Mouse (Mus musculus) limb, embryonic 11.5 days (tissue): ENCODE data around the gene Asgr1. TPM values are rescaled to one million over a fixed set of nuclear protein-coding genes. Genes with fewer than 3 reads are reported as not detected.

Source experiments
- ATAC-seq: fragments of 200-750 bp; cut with Nextera tagmentation; 2 replicates; pipeline ENCODE4 v1.8.0; 2017; ENCODE audit warnings: low read depth; ENCODE audit not compliant: insufficient number of reproducible peaks, low FRiP score, low TSS enrichment
- DNase-seq: peaks from one replicate; pipeline ENCODE4 v3.0.0-alpha.2; 2015; ENCODE audit warnings: low spot score
- H3K27ac ChIP-seq: fragments of 300-500 bp; sonication (generic); replicated peaks from 2 replicates; pipeline ENCODE4 v1.5.1; 2014; ENCODE audit warnings: low read depth, mild to moderate bottlenecking, low read length
- H3K27me3 ChIP-seq: fragments of 300-500 bp; sonication (generic); 2 replicates; pipeline ENCODE4 v1.6.1; 2014; ENCODE audit warnings: mild to moderate bottlenecking, low read length, mixed read lengths; ENCODE audit not compliant: control insufficient read depth, insufficient read depth
- H3K36me3 ChIP-seq: fragments of 300-500 bp; sonication (generic); 2 replicates; pipeline ENCODE4 v1.6.1; 2014; ENCODE audit warnings: mild to moderate bottlenecking, low read length, moderate library complexity, mixed read lengths; ENCODE audit not compliant: control insufficient read depth, insufficient read depth
- H3K4me1 ChIP-seq: fragments of 300-500 bp; sonication (generic); 2 replicates; pipeline ENCODE4 v1.6.1; 2014; ENCODE audit warnings: low read length, mixed read lengths; ENCODE audit not compliant: control insufficient read depth, insufficient read depth
- H3K4me2 ChIP-seq: fragments of 300-500 bp; sonication (generic); 2 replicates; pipeline ENCODE4 v1.6.1; 2014; ENCODE audit warnings: low read depth, mild to moderate bottlenecking, moderate library complexity; ENCODE audit not compliant: severe bottlenecking
- H3K4me3 ChIP-seq: fragments of 300-500 bp; sonication (generic); 2 replicates; pipeline ENCODE4 v1.5.1; 2014; ENCODE audit warnings: low read depth, low read length
- H3K9ac ChIP-seq: fragments of 300-500 bp; sonication (generic); 2 replicates; pipeline ENCODE4 v1.6.1; 2014; ENCODE audit warnings: mild to moderate bottlenecking, low read length
- H3K9me3 ChIP-seq: fragments of 300-500 bp; sonication (generic); 2 replicates; pipeline ENCODE4 v1.6.1; 2016; ENCODE audit warnings: low read length; ENCODE audit not compliant: control insufficient read depth
- WGBS: fragments of 180-500 bp; shearing (Covaris S2); extraction: QIAGEN DNeasy Blood & Tissue Kit; methylation state at CpG from one replicate; pipeline ENCODE4 v1.1.7; 2014; 5-methylcytosine and 5-hydroxymethylcytosine counted together
- polyA plus RNA-seq: library from polyadenylated mRNA; unstranded; fragments of >200 nt; fragmentation: Nextera tagmentation; extraction: Ambion mirVana; gene quantifications from 2 replicates; pipeline ENCODE4 v1.2.1, GENCODE M21; 2014

Asgr1 gene
- polyA plus RNA-seq, 1 experiment from 2014 or later: 1.0 TPM

- ATAC-seq (no peak), DNase-seq (no peak)
- Histone ChIP-seq H3K4me1 (peaks cover 52% of the 10 kb centered on the region), H3K4me3 (peak overlapping the region; percentile 15), H3K9me3 (no peaks in the 10 kb centered on the region), H3K27me3 (no peaks in the 10 kb centered on the region), H3K27ac (peak overlapping the region; percentile 68; the same call in 1 of the 2 replicates), H3K36me3 (peaks cover 12% of the 10 kb centered on the region), H3K4me2 (peak overlapping the region; percentile 45), H3K9ac (no peak overlapping the region)
- 30% methylated on average over 12 of the region's 12 CpGs for WGBS
These were observed 25.3 kb upstream of the Asgr1 start for GRCm38 (mm10) chr11:70028401-70029129.

- Histone ChIP-seq H3K27me3 (no peaks in the 10 kb centered on the region), H3K4me1 (peaks cover 47% of the 10 kb centered on the region), H3K27ac (peak overlapping the region; percentile 68), H3K9me3 (no peaks in the 10 kb centered on the region), H3K9ac (no peak overlapping the region; the same call in 1 of the 2 replicates), H3K4me3 (peak overlapping the region; percentile 15), H3K4me2 (peak overlapping the region; percentile 45), H3K36me3 (peaks cover 12% of the 10 kb centered on the region)
- peak; percentile 88 for ATAC-seq
- under 1% methylated on average over 20 of the region's 20 CpGs for WGBS
- DNase-seq: peak; percentile 91
These were observed 24.6 kb upstream of the Asgr1 start for GRCm38 (mm10) chr11:70029130-70029801.

- Histone ChIP-seq H3K27ac (no peak overlapping the region; the same call in 1 of the 2 replicates), H3K4me1 (peaks cover 47% of the 10 kb centered on the region), H3K27me3 (no peaks in the 10 kb centered on the region), H3K4me2 (peak overlapping the region; percentile 45), H3K9me3 (no peaks in the 10 kb centered on the region), H3K4me3 (peak overlapping the region; percentile 15), H3K9ac (no peak overlapping the region), H3K36me3 (peaks cover 12% of the 10 kb centered on the region)
- ATAC-seq: peak; percentile 11; the same call in 1 of the 2 replicates
- 44% methylated on average over 11 of the region's 11 CpGs for WGBS
- no peak for DNase-seq
These were observed 23.9 kb upstream of the Asgr1 start for GRCm38 (mm10) chr11:70029829-70030550.

- Histone ChIP-seq H3K4me2 (no peak overlapping the region), H3K9ac (no peak overlapping the region), H3K27me3 (no peaks in the 10 kb centered on the region), H3K4me1 (peaks cover 43% of the 10 kb centered on the region), H3K27ac (no peak overlapping the region), H3K4me3 (no peak overlapping the region), H3K9me3 (no peaks in the 10 kb centered on the region), H3K36me3 (peaks cover 12% of the 10 kb centered on the region)
- 95% methylated on average over 28 of the region's 28 CpGs for WGBS
- DNase-seq: no peak
- ATAC-seq: no peak
These were observed 23.1 kb upstream of the Asgr1 start for GRCm38 (mm10) chr11:70030651-70031320.

- Histone ChIP-seq H3K4me1 (peaks cover 38% of the 10 kb centered on the region), H3K9me3 (no peaks in the 10 kb centered on the region), H3K4me3 (no peak overlapping the region), H3K27me3 (no peaks in the 10 kb centered on the region), H3K36me3 (peaks cover 12% of the 10 kb centered on the region), H3K27ac (no peak overlapping the region), H3K4me2 (no peak overlapping the region), H3K9ac (no peak overlapping the region)
- no peak for DNase-seq
- 97% methylated on average over 11 of the region's 11 CpGs for WGBS
- ATAC-seq: no peak
These were observed 22.6 kb upstream of the Asgr1 start for GRCm38 (mm10) chr11:70031321-70031670.

GRCm38 (mm10) chr11:70038174-70038573 is 15.7 kb upstream of the Asgr1 start:
- no peak overlapping the region for H3K9ac ChIP-seq
- H3K4me2 ChIP-seq: no peak overlapping the region
- no peaks in the 10 kb centered on the region for H3K27me3 ChIP-seq
- ATAC-seq: no peak
- no peak for DNase-seq
- WGBS: 72% methylated on average over 7 of the region's 7 CpGs
- no peaks in the 10 kb centered on the region for H3K9me3 ChIP-seq
- H3K36me3 ChIP-seq: no peaks in the 10 kb centered on the region; the same call in 1 of the 2 replicates
- no peaks in the 10 kb centered on the region for H3K4me1 ChIP-seq
- no peak overlapping the region for H3K27ac ChIP-seq
- H3K4me3 ChIP-seq: no peak overlapping the region

GRCm38 (mm10) chr11:70039631-70040030 is 14.3 kb upstream of the Asgr1 start:
- Histone ChIP-seq H3K4me2 (no peak overlapping the region), H3K4me3 (no peak overlapping the region), H3K9ac (no peak overlapping the region), H3K27me3 (no peaks in the 10 kb centered on the region), H3K4me1 (no peaks in the 10 kb centered on the region), H3K36me3 (peaks cover 6% of the 10 kb centered on the region), H3K27ac (no peak overlapping the region), H3K9me3 (no peaks in the 10 kb centered on the region)
- DNase-seq: no peak
- ATAC-seq: no peak
- 86% methylated on average over 10 of the region's 10 CpGs for WGBS

- Histone ChIP-seq H3K36me3 (peaks cover 6% of the 10 kb centered on the region), H3K9me3 (no peaks in the 10 kb centered on the region), H3K4me2 (no peak overlapping the region), H3K4me3 (no peak overlapping the region), H3K9ac (no peak overlapping the region), H3K27ac (no peak overlapping the region), H3K4me1 (no peaks in the 10 kb centered on the region), H3K27me3 (no peaks in the 10 kb centered on the region)
- ATAC-seq (no peak), DNase-seq (no peak)
- 88% methylated on average over 7 of the region's 7 CpGs for WGBS
These were observed 13.7 kb upstream of the Asgr1 start for GRCm38 (mm10) chr11:70040184-70040583.
